Mouse (Mus musculus): Measurements from ENCODE around the gene Extl1. TPM values are rescaled to one million over a fixed set of nuclear protein-coding genes. Genes with fewer than 3 reads are reported as not detected.

Gene Extl1
- polyA plus RNA-seq, 1 experiment from 2014 or later: 1.2 TPM

- Histone ChIP-seq H3K9ac (ENCODE audit: low read length) (no peak overlapping the region), H3K27ac (ENCODE audit: low read depth) (no peak overlapping the region), H3K9me3 (ENCODE audit: control insufficient read depth, low read length) (no peaks in the 10 kb centered on the region), H3K36me3 (ENCODE audit: control insufficient read depth, insufficient read depth, low read length) (no peaks in the 10 kb centered on the region), H3K27me3 (replicated peaks; ENCODE audit: control insufficient read depth, insufficient read depth, low read length) (no peaks in the 10 kb centered on the region), H3K4me2 (ENCODE audit: low read length) (no peak overlapping the region), H3K4me1 (replicated peaks; ENCODE audit: control insufficient read depth, insufficient read depth, low read length) (peaks cover 8% of the 10 kb centered on the region; the same call in 1 of the 2 replicates), H3K4me3 (ENCODE audit: low read depth, low read length) (no peak overlapping the region)
- WGBS: 75% methylated on average over 8 of the region's 8 CpGs
- DNase-seq (ENCODE audit: low spot score): no peak
- ATAC-seq (replicated peaks; ENCODE audit: low FRiP score, low TSS enrichment, low read depth): no peak
Measured at GRCm38 (mm10) chr4:134379510-134379909, 4.1 kb downstream of the Extl1 start.

DNA sequence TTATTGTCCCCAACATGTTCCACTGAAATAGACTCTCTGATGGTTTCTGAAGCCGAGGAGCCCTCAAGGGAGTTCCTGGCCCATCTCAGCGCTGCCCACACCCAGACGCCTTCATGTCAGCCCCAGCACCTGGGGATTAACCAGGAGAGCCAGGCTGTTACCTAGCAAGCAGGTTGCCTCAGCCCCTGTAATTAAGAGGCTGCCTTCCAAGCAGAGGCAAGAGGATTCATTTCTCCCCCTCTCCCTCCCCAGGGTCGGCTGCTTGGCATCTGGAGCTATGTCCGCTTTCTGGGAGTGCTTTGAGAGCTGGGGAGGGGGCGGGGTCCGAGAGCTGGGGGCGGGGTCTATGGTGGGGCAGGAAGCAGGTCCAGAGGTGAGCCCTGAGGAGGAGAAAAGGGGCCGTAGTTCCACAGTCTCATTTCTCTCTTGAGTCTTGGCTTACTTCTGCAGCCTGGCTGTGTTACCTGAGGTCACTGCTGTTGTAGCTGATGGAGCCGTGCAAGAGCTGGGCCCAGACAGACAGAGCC, 5.5 kb downstream of the Extl1 start:
- DNase-seq (ENCODE audit: low spot score): no peak
- no peak for ATAC-seq (replicated peaks; ENCODE audit: low FRiP score, low TSS enrichment, low read depth)
- WGBS: 32% methylated on average over 10 of the region's 10 CpGs

GRCm38 (mm10) chr4:134374306-134374705, 9.3 kb downstream of the Extl1 start:
- peaks cover 29% of the 10 kb centered on the region for H3K27me3 ChIP-seq (replicated peaks; ENCODE audit: control insufficient read depth, insufficient read depth, low read length)
- no peak overlapping the region for H3K4me2 ChIP-seq (ENCODE audit: low read length)
- WGBS: 42% methylated on average over 1 of the region's 1 CpGs
- H3K9me3 ChIP-seq (ENCODE audit: control insufficient read depth, low read length): no peaks in the 10 kb centered on the region
- H3K9ac ChIP-seq (ENCODE audit: low read length): no peak overlapping the region
- no peak overlapping the region for H3K4me3 ChIP-seq (ENCODE audit: low read depth, low read length)
- DNase-seq (ENCODE audit: low spot score) (no peak), ATAC-seq (replicated peaks; ENCODE audit: low FRiP score, low TSS enrichment, low read depth) (no peak)
- no peak overlapping the region for H3K27ac ChIP-seq (ENCODE audit: low read depth)
- no peaks in the 10 kb centered on the region for H3K36me3 ChIP-seq (ENCODE audit: control insufficient read depth, insufficient read depth, low read length)
- H3K4me1 ChIP-seq (replicated peaks; ENCODE audit: control insufficient read depth, insufficient read depth, low read length): peaks cover 25% of the 10 kb centered on the region

More for the DNA sequence above, 5.5 kb downstream of the Extl1 start:
- no peak overlapping the region for H3K4me2 ChIP-seq (ENCODE audit: low read length)
- H3K4me1 ChIP-seq (replicated peaks; ENCODE audit: control insufficient read depth, insufficient read depth, low read length): peaks cover 8% of the 10 kb centered on the region; the same call in 1 of the 2 replicates
- H3K9ac ChIP-seq (ENCODE audit: low read length): no peak overlapping the region
- H3K9me3 ChIP-seq (ENCODE audit: control insufficient read depth, low read length): no peaks in the 10 kb centered on the region
- no peaks in the 10 kb centered on the region; the same call in 1 of the 2 replicates for H3K27me3 ChIP-seq (replicated peaks; ENCODE audit: control insufficient read depth, insufficient read depth, low read length)
- H3K36me3 ChIP-seq (ENCODE audit: control insufficient read depth, insufficient read depth, low read length): no peaks in the 10 kb centered on the region
- H3K4me3 ChIP-seq (ENCODE audit: low read depth, low read length): no peak overlapping the region
- H3K27ac ChIP-seq (ENCODE audit: low read depth): 0 out of 2 replicates have a peak overlapping the region, but pooled peaks have one; percentile 7

DNA sequence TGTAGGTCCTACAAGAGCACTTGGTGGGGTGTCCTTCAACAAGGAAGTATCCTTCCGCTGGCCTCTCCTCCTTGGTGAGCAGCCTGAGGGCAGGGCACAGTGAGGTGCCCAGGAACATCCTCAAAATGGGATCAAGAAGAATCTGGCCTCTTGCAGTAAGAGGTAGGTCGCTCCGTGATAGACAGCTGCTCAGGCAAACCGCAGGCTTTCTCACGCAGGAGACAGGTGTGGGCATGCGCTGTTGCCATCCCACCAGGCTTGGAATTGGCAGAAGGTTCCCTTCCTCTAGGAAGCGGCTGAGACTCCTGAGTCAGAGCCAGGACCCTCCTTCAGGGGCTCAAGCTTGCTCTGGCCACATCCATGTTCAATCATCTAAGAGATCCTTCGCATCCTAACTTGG, 10.4 kb downstream of the Extl1 start:
- Histone ChIP-seq H3K4me1 (replicated peaks; ENCODE audit: control insufficient read depth, insufficient read depth, low read length) (peaks cover 17% of the 10 kb centered on the region; the same call in 1 of the 2 replicates), H3K36me3 (ENCODE audit: control insufficient read depth, insufficient read depth, low read length) (no peaks in the 10 kb centered on the region)
- no peak for ATAC-seq (replicated peaks; ENCODE audit: low FRiP score, low TSS enrichment, low read depth)

GRCm38 (mm10) chr4:134372294-134372747, 11.3 kb downstream of the Extl1 start:
- ATAC-seq (replicated peaks; ENCODE audit: low FRiP score, low TSS enrichment, low read depth) (peak; percentile 68), DNase-seq (ENCODE audit: low spot score) (peak; percentile 82)
- Histone ChIP-seq H3K9ac (ENCODE audit: low read length) (no peak overlapping the region), H3K4me3 (ENCODE audit: low read depth, low read length) (peak overlapping the region; percentile 40), H3K36me3 (ENCODE audit: control insufficient read depth, insufficient read depth, low read length) (no peaks in the 10 kb centered on the region), H3K4me2 (ENCODE audit: low read length) (peak overlapping the region; percentile 82), H3K27ac (ENCODE audit: low read depth) (no peak overlapping the region), H3K9me3 (ENCODE audit: control insufficient read depth, low read length) (no peaks in the 10 kb centered on the region), H3K4me1 (replicated peaks; ENCODE audit: control insufficient read depth, insufficient read depth, low read length) (peaks cover 17% of the 10 kb centered on the region; the same call in 1 of the 2 replicates), H3K27me3 (replicated peaks; ENCODE audit: control insufficient read depth, insufficient read depth, low read length) (peaks cover 30% of the 10 kb centered on the region)
- WGBS: under 1% methylated on average over 16 of the region's 16 CpGs

More for the DNA sequence above, 10.4 kb downstream of the Extl1 start:
- Histone ChIP-seq H3K27ac (ENCODE audit: low read depth) (no peak overlapping the region), H3K9me3 (ENCODE audit: control insufficient read depth, low read length) (no peaks in the 10 kb centered on the region), H3K9ac (ENCODE audit: low read length) (no peak overlapping the region), H3K27me3 (replicated peaks; ENCODE audit: control insufficient read depth, insufficient read depth, low read length) (peaks cover 30% of the 10 kb centered on the region), H3K4me2 (ENCODE audit: low read length) (no peak overlapping the region), H3K4me3 (ENCODE audit: low read depth, low read length) (no peak overlapping the region)
- 83% methylated on average over 8 of the region's 8 CpGs for WGBS
- no peak for DNase-seq (ENCODE audit: low spot score)

DNA sequence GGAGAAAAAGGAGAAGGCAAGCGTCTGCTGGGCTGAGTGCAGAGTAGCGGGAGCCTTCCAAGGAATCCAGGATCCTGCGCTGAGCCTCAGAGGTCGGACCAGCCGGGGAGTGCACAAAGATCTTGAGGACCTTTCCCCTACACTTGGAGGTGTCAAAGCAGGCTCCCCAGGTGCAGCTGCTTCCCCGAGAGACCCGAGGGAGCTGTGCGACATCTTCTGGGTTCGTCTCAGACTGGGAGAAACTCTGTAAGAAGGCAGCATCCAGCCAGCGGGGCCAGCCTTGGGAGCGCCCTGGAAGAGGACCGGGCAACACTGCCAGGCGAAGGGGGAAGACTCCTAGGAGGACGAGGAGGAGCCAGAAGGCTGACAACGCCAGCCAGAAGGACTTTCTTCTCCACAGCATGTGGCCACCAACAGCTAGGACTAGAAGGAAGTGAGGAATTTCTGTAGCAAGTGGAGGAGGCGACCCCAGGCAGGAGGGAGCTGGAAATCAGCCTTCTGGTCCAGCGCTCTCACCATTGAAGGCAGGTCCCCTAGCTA, 12.3 kb downstream of the Extl1 start:
- no peaks in the 10 kb centered on the region for H3K9me3 ChIP-seq (ENCODE audit: control insufficient read depth, low read length)
- peaks cover 17% of the 10 kb centered on the region; the same call in 1 of the 2 replicates for H3K4me1 ChIP-seq (replicated peaks; ENCODE audit: control insufficient read depth, insufficient read depth, low read length)
- 3% methylated on average over 17 of the region's 17 CpGs for WGBS
- no peak for DNase-seq (ENCODE audit: low spot score)
- no peaks in the 10 kb centered on the region for H3K36me3 ChIP-seq (ENCODE audit: control insufficient read depth, insufficient read depth, low read length)
- peak overlapping the region; percentile 82 for H3K4me2 ChIP-seq (ENCODE audit: low read length)
- peak overlapping the region; percentile 40 for H3K4me3 ChIP-seq (ENCODE audit: low read depth, low read length)
- peak overlapping the region; percentile 32; the same call in 1 of the 2 replicates for H3K9ac ChIP-seq (ENCODE audit: low read length)
- H3K27ac ChIP-seq (ENCODE audit: low read depth): no peak overlapping the region
- ATAC-seq (replicated peaks; ENCODE audit: low FRiP score, low TSS enrichment, low read depth): no peak
- peaks cover 30% of the 10 kb centered on the region for H3K27me3 ChIP-seq (replicated peaks; ENCODE audit: control insufficient read depth, insufficient read depth, low read length)

- H3K4me3 ChIP-seq (ENCODE audit: low read depth, low read length): peak overlapping the region; percentile 40
- peak overlapping the region; percentile 82 for H3K4me2 ChIP-seq (ENCODE audit: low read length)
- H3K9ac ChIP-seq (ENCODE audit: low read length): peak overlapping the region; percentile 32; the same call in 1 of the 2 replicates
- ATAC-seq (replicated peaks; ENCODE audit: low FRiP score, low TSS enrichment, low read depth) (no peak), DNase-seq (ENCODE audit: low spot score) (no peak)
- H3K27me3 ChIP-seq (replicated peaks; ENCODE audit: control insufficient read depth, insufficient read depth, low read length): peaks cover 30% of the 10 kb centered on the region
- WGBS: 2% methylated on average over 18 of the region's 18 CpGs
- H3K36me3 ChIP-seq (ENCODE audit: control insufficient read depth, insufficient read depth, low read length): no peaks in the 10 kb centered on the region
- peaks cover 17% of the 10 kb centered on the region; the same call in 1 of the 2 replicates for H3K4me1 ChIP-seq (replicated peaks; ENCODE audit: control insufficient read depth, insufficient read depth, low read length)
- no peaks in the 10 kb centered on the region for H3K9me3 ChIP-seq (ENCODE audit: control insufficient read depth, low read length)
- H3K27ac ChIP-seq (ENCODE audit: low read depth): no peak overlapping the region
Measured at GRCm38 (mm10) chr4:134370649-134371221, 12.9 kb downstream of the Extl1 start.

DNA sequence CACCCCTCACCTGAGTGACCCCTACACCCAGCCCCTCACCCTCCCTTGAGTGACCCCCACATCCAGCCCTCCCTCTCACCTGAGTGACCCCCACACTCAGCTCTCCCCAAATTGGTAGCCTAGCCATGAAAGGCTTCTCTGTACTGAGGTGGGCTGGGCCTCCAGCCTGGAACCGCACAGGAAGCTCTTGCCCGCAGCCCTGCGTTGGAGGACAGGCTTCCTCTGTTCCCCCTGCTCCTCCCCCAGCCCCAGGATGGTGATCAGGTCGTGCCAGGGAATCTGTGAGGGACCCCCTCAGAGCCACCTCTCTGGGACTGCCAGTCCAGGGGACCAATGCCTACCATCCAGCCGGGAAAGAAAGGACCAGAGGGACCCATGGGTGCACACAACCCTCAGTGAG, 18.4 kb downstream of the Extl1 start:
- no peak overlapping the region for H3K4me2 ChIP-seq (ENCODE audit: low read length)
- peaks cover 9% of the 10 kb centered on the region for H3K27me3 ChIP-seq (replicated peaks; ENCODE audit: control insufficient read depth, insufficient read depth, low read length)
- DNase-seq (ENCODE audit: low spot score) (no peak), ATAC-seq (replicated peaks; ENCODE audit: low FRiP score, low TSS enrichment, low read depth) (no peak)
- H3K9me3 ChIP-seq (ENCODE audit: control insufficient read depth, low read length): no peaks in the 10 kb centered on the region
- H3K27ac ChIP-seq (ENCODE audit: low read depth): no peak overlapping the region
- 40% methylated on average over 5 of the region's 5 CpGs for WGBS
- H3K4me3 ChIP-seq (ENCODE audit: low read depth, low read length): no peak overlapping the region
- peaks cover 3% of the 10 kb centered on the region; the same call in 1 of the 2 replicates for H3K4me1 ChIP-seq (replicated peaks; ENCODE audit: control insufficient read depth, insufficient read depth, low read length)
- no peak overlapping the region for H3K9ac ChIP-seq (ENCODE audit: low read length)
- H3K36me3 ChIP-seq (ENCODE audit: control insufficient read depth, insufficient read depth, low read length): no peaks in the 10 kb centered on the region
